Mouse (Mus musculus) lung, postnatal 25 days (tissue): Measurements from ENCODE around the gene Parp8.

Experiments used
- DNase-seq: peaks from one replicate; pipeline ENCODE4 v3.0.0; 2022; ENCODE audit warnings: low spot score

Gene Parp8

GRCm38 (mm10) chr13:117018676-117019075 lies 6.7 kb downstream of the Parp8 start:
- DNase-seq: peak; percentile 14

- DNase-seq: no peak
These were observed 11.8 kb downstream of the Parp8 start for GRCm38 (mm10) chr13:117013516-117013915.

- no peak for DNase-seq
These were observed 13.3 kb downstream of the Parp8 start for GRCm38 (mm10) chr13:117012031-117012430.

- DNase-seq: no peak
These were observed 15.2 kb downstream of the Parp8 start for GRCm38 (mm10) chr13:117010143-117010542.

- no peak for DNase-seq
These were observed 17.0 kb downstream of the Parp8 start for GRCm38 (mm10) chr13:117008021-117009015.

GRCm38 (mm10) chr13:117007566-117007965 lies 17.8 kb downstream of the Parp8 start:
- DNase-seq: no peak

GRCm38 (mm10) chr13:117006638-117007037 lies 18.7 kb downstream of the Parp8 start:
- no peak for DNase-seq

- no peak for DNase-seq
These were observed 24.8 kb downstream of the Parp8 start for GRCm38 (mm10) chr13:117000493-117000892.

GRCm38 (mm10) chr13:116991560-116991959 lies 33.8 kb downstream of the Parp8 start:
- no peak for DNase-seq

GRCm38 (mm10) chr13:116990327-116990726 lies 35.0 kb downstream of the Parp8 start:
- no peak for DNase-seq

GRCm38 (mm10) chr13:116988706-116989105 lies 36.6 kb downstream of the Parp8 start:
- DNase-seq: no peak

GRCm38 (mm10) chr13:116988208-116988607 lies 37.1 kb downstream of the Parp8 start:
- no peak for DNase-seq

- DNase-seq: peak; percentile 13
These were observed 38.1 kb downstream of the Parp8 start for GRCm38 (mm10) chr13:116987284-116987683.

- peak; percentile 55 for DNase-seq
These were observed 38.7 kb downstream of the Parp8 start for GRCm38 (mm10) chr13:116986658-116987057.

GRCm38 (mm10) chr13:116974081-116974860 lies 51.1 kb downstream of the Parp8 start:
- DNase-seq: no peak

GRCm38 (mm10) chr13:116973491-116973890 lies 51.8 kb downstream of the Parp8 start:
- no peak for DNase-seq

- peak; percentile 63 for DNase-seq
These were observed 53.2 kb downstream of the Parp8 start for GRCm38 (mm10) chr13:116972036-116972611.

- no peak for DNase-seq
These were observed 54.5 kb downstream of the Parp8 start for GRCm38 (mm10) chr13:116970706-116971428.

- DNase-seq: no peak
These were observed 55.7 kb downstream of the Parp8 start for GRCm38 (mm10) chr13:116969650-116970049.

- DNase-seq: no peak
These were observed 56.4 kb downstream of the Parp8 start for GRCm38 (mm10) chr13:116968906-116969305.

- DNase-seq: no peak
These were observed 57.9 kb downstream of the Parp8 start for GRCm38 (mm10) chr13:116967459-116967858.
